ENCODE assay signal across 8 mouse cellular contexts in the genomic region with DNA sequence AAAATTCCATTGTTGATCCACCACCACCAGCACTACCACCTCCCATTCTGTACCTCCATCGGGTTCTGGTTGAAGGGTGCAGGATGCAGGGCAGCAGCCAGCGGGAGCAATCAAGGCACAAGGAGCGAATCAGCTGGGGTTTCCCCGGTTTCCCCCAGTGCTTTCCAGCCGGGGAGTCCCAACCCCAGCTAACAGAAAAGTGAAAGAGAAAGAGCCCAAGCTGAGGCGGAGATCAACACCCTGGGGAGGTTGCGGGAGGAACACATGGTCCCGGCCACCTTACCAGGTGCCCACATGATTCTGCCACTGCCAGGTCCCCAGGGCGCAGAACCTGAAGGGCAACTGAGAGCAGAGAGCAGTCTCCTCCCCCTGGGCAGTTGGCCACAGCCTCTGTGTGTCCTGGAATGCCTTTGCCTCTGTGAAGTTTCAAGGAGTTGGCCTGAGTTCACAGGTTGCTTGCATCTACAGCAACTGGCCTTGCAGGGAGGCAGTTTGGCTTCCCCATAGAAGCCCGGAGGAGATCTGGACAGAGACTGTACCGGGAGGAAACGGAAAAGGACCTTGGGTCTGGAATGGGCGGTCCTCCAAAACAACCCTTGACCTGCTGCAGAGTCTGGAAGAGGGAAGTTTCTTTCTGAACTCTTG. TPM values are rescaled to one million over a fixed set of nuclear protein-coding genes. Genes with fewer than 3 reads are reported as not detected.
DNase-seq lines count a peak whose midpoint lies in the region; ATAC-seq and TF ChIP-seq lines count a peak whose summit lies in the region.

A gene (minus strand): TSS at position 537 of the 645 bp plus-strand sequence.

- H3K4me2 ChIP-seq in forebrain, embryonic 11.5 days (ENCODE audit: low read depth, low read length, severe bottlenecking): peak within 1 kb of the TSS; percentile 63

- 16% methylated on average over 13 of the region's 13 CpGs for WGBS in forebrain, embryonic 11.5 days
- WGBS in macrophage (ENCODE audit: missing documents): 0% methylated on average over 13 of the region's 13 CpGs

- no peaks in the 10 kb centered on the region for H3K9me3 ChIP-seq in ES-Bruce4 (replicated peaks; ENCODE audit: control insufficient read depth, insufficient read depth, low read length, poor library complexity, severe bottlenecking)
- H3K9me3 ChIP-seq in forebrain, embryonic 11.5 days (ENCODE audit: control insufficient read depth, low read length): no peaks in the 10 kb centered on the region

- H3K27ac ChIP-seq in ES-Bruce4 (ENCODE audit: insufficient read depth, low read length) (peak within 1 kb of the TSS; percentile 43), macrophage (peak within 1 kb of the TSS; percentile 95)
- no peak within 1 kb of the TSS for H3K27ac ChIP-seq in forebrain, embryonic 11.5 days (ENCODE audit: low read depth, low read length)

- peak within 1 kb of the TSS; percentile 8; the same call in 1 of the 2 replicates for H3K9ac ChIP-seq in ES-Bruce4 (ENCODE audit: low read depth, poor library complexity, severe bottlenecking)
- H3K9ac ChIP-seq in forebrain, embryonic 11.5 days (ENCODE audit: low read length): peak within 1 kb of the TSS; percentile 49

- no peaks in the 10 kb centered on the region; the same call in 1 of the 2 replicates for H3K27me3 ChIP-seq in ES-Bruce4 (ENCODE audit: control insufficient read depth, insufficient read depth, low read length, poor library complexity, severe bottlenecking)
- H3K27me3 ChIP-seq in forebrain, embryonic 11.5 days (ENCODE audit: control insufficient read depth, insufficient read depth, low read length): no peaks in the 10 kb centered on the region

- no peak for TF ChIP-seq CTCF in ES-Bruce4 (IDR thresholded peaks at IDR 0.05; ENCODE audit: low read depth, low read length)

- TF ChIP-seq POLR2A in ES-Bruce4 (IDR thresholded peaks at IDR 0.05; ENCODE audit: insufficient read depth, low read length): no peak

- peaks cover 50% of the 10 kb centered on the region for H3K79me2 ChIP-seq in macrophage (ENCODE audit: inconsistent target)

- TF ChIP-seq EP300 in ES-Bruce4 (IDR thresholded peaks at IDR 0.05; ENCODE audit: insufficient read depth, low read depth, low read length): no peak

- intact Hi-C loops in heart, postnatal 14 days (cut with DNase I): no loop called here

- DNase-seq in adrenal gland, postnatal 10 days: peak; percentile 86
- peak; percentile 55 for DNase-seq in forebrain, embryonic 11.5 days (ENCODE audit: low spot score)
- DNase-seq in heart, postnatal 14 days: peak; percentile 75 to 76
- DNase-seq in kidney, postnatal 36 days: peak; percentile 93 to 95
- peak; percentile 69 for DNase-seq in skeletal muscle tissue, adult 2 months (ENCODE audit: low read depth, low spot score)
- no peak for DNase-seq in c-Kit-positive CD71-positive TER-119-positive erythroid progenitor cells, embryonic 14.5 days (ENCODE audit: low spot score)

- H3K4me1 ChIP-seq in ES-Bruce4 (ENCODE audit: control insufficient read depth, insufficient read depth, low read length): no peaks in the 10 kb centered on the region
- H3K4me1 ChIP-seq in forebrain, embryonic 11.5 days (replicated peaks; ENCODE audit: control insufficient read depth, insufficient read depth, low read length): no peaks in the 10 kb centered on the region; the same call in 1 of the 2 replicates

- peak; percentile 47 for ATAC-seq in forebrain, embryonic 11.5 days (replicated peaks; ENCODE audit: low FRiP score)

- H3K36me3 ChIP-seq in ES-Bruce4 (ENCODE audit: control insufficient read depth, insufficient read depth, low read length, poor library complexity, severe bottlenecking): no peaks in the 10 kb centered on the region
- no peaks in the 10 kb centered on the region for H3K36me3 ChIP-seq in forebrain, embryonic 11.5 days (ENCODE audit: control insufficient read depth, insufficient read depth, low read length)
- H3K36me3 ChIP-seq in macrophage (ENCODE audit: inconsistent target): no peaks in the 10 kb centered on the region

- peak within 1 kb of the TSS; percentile 61 for H3K4me3 ChIP-seq in ES-Bruce4 (ENCODE audit: low read depth, low read length)
- peak within 1 kb of the TSS; percentile 27 for H3K4me3 ChIP-seq in forebrain, embryonic 11.5 days (ENCODE audit: low read depth, low read length)
- H3K4me3 ChIP-seq in macrophage (ENCODE audit: inconsistent target): peak within 1 kb of the TSS; percentile 95

RNA-seq across cellular contexts. Expression of the gene that starts here (rescaled TPM):
- 0.58 and 1.7 TPM in 2 replicates for polyA plus RNA-seq in ES-Bruce4 (2011; ENCODE audit: insufficient read depth, insufficient read length, low read depth, missing spikeins)
- total RNA-seq in adrenal gland, postnatal 10 days (2021): 10 to 100 TPM in 1 of 2 experiments, 1 to 10 TPM in 1; 9.0 to 12.1 TPM
- 1.2 TPM in 2 replicates for polyA plus RNA-seq in forebrain, embryonic 11.5 days (2014; fragmentation: Nextera tagmentation; extraction: Ambion mirVana)
- 10 to 100 TPM; 18.5 to 22.2 TPM for total RNA-seq in heart, postnatal 14 days (2021)
- 1,000 to 10,000 TPM in 1 of 26 experiments, 100 to 1,000 TPM in 21, 10 to 100 TPM in 4; 56.7 to 1,055 (median 169) TPM for total RNA-seq in macrophage (2018; cell fraction: chromatin; rRNA removed)
- total RNA-seq in macrophage (2018; cell fraction: cytosol; rRNA removed): 100 to 1,000 TPM in 11 of 26 experiments, 10 to 100 TPM in 15; 38.9 to 344 (median 95.8) TPM
- total RNA-seq in macrophage (2018; cell fraction: nucleus; rRNA removed): 1,000 to 10,000 TPM in 1 of 26 experiments, 100 to 1,000 TPM in 21, 10 to 100 TPM in 4; 54.7 to 1,190 (median 183) TPM
- 27.2 to 76.9 TPM (median 28.5 TPM) in 3 replicates for polyA plus RNA-seq in macrophage (2018)

Comparison
In these comparisons a context has a peak if more than half of its experiments do, and no peak if none do; other contexts are left out.
1. RNA of the gene that starts here (polyA plus RNA-seq): 27.2 to 76.9 TPM in macrophage; 0.58 to 1.7 TPM in ES-Bruce4 and 1.2 TPM in forebrain, embryonic 11.5 days; every median in the first group is over 10 times any median in the second.
2. H3K4me3 ChIP-seq: peak in every context shown above with its lines; median percentile 95 in macrophage; 61 in ES-Bruce4; 27 in forebrain, embryonic 11.5 days.